Mouse (Mus musculus) left cerebral cortex, adult 8-10 months (tissue): ENCODE measurements around the gene Ssbp4. TPM values are rescaled to one million over a fixed set of nuclear protein-coding genes. Genes with fewer than 3 reads are reported as not detected.
"Not testable (repeated sequence)": the region's sequence is repeated elsewhere in the genome, so short reads cannot be mapped to it uniquely, and the experiment has no call there.

ENCODE experiments used
- DNase-seq, 2 experiments: peaks; one replicate each; pipeline ENCODE4 v3.0.0; 2022; ENCODE audit warnings: low spot score in 2 of 2
- total RNA-seq, 4 experiments: library from RNA; stranded (reverse); gene quantifications; 2 replicates each; pipeline ENCODE4 v1.2.4; 2022

Ssbp4 gene
- total RNA-seq, 4 experiments from 2014 or later: 211 to 248 (median 234) TPM

GRCm38 (mm10) chr8:70593961-70594609 lies 14.6 kb downstream of the Ssbp4 start, which contains the start of gene Isyna1:
Gene Isyna1, plus strand, starts transcription at chr8:70594373.
- peak in 1 of 2 experiments; percentile 79 for DNase-seq

DNA sequence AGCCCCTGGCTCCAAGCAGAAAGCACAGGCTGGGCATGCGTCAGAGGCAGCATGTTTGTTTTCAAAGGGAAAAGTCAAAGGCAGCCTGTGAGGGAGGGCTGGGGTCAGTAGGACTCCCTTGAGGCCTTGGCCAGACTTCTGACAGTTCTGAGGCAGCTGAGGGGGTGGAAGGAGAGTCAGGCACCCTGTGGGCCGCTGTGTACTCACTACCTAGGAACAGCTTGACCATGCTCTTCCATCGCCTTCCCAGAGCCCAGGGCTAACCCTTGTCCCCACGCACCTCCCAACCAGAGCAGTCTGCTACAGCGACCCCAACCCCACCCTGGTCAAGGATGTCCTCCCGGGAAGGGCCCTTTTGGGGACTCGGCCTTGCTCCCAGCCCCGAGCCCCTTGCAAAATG lies 15.5 kb downstream of the Ssbp4 start:
- peak in 1 of 2 experiments; percentile 28 for DNase-seq

DNA sequence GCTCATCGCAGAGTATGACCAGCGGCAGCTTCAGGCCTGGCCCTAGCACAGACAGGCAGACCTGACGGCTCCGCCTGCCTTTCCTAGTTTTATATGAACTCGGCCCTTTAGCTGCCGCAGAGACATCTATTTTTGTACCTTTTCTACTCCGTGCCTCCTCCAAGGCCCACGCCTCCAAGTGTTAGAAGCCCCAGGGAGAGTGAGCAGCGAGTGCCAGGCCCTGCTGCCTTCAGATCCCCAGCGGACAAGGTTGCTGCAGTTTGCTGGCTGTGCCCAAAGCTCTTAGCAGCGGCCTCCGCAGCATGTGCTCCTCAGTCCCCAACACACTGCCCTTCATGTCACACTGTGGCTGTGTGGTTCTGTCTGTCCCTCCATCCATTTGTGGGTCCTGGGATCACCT lies 17.1 kb downstream of the Ssbp4 start:
- DNase-seq: no peak

DNA sequence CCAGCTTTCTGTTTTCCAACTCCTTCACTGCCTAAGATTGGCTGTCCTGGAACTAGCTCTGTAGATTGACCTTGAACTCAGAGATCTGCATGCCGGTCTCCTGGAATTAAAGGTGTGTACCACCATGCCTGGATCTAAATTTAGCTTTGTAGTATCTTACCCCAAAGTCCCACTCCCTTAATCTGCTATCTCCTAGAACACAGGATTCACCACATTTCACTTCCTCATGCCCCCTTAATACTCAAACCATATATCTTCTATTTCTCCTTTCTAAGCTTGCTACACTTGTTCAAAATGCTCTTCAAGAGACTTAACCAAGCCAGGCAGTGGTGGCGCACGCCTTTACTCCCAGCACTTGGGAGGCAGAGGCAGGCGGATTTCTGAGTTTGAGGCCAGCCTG lies 20.7 kb downstream of the Ssbp4 start:
- DNase-seq: not testable (repeated sequence)

GRCm38 (mm10) chr8:70585258-70585652 lies 23.4 kb downstream of the Ssbp4 start:
- DNase-seq: no peak

DNA sequence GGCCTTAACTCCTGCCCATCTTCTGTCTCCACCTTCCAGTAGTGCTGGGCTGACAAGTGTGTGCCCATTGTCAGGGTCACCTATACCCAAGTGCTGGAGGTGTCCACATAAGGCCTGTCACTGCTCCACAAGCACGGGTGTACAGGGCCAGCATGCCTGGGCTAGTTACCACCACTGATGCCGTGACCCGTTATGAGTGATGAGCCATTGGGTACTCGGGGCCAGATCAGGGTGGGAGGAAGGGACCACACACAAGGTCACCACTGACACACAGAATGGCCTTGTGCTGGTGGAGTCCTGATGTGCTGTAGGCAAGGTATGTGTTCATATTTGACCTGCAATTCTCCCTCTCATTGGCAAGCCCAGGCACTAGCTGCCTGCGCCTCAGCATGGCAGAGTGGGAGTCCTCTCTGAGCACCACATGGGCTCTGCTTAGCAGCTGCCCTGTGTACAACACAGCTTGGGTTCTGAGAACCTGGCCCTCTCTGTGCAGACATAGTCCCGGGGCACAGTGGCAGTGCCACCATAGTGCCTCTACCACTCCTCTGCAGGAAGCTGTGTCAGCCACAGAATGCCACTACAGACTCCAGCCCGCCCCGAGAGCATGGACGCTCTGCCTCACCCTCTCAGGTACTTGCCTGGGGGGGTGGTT lies 23.9 kb downstream of the Ssbp4 start:
- DNase-seq: no peak

GRCm38 (mm10) chr8:70583476-70584387 lies 24.9 kb downstream of the Ssbp4 start:
- DNase-seq: no peak

- DNase-seq: no peak
Measured at GRCm38 (mm10) chr8:70577207-70577606, 31.5 kb downstream of the Ssbp4 start.

DNA sequence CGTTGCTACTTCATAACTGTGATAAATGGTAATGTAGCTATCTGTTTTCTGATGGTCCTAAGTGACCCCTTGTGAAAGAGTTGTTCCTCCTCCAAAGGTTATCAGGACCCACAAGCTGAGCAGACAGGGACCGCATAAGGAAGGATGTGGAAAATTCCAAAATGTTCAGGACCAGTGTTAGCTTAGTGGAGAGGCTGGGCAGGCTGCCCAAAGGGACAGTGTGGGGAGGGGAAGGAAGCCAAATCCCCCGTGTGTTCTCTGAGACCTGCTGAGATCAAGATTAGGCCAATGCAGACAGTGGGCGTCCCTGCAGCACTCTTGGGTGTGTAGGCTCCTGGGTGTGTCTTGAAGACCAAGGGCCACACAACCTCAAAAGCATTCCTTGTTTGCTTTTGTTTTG lies 33.8 kb downstream of the Ssbp4 start:
- no peak for DNase-seq

DNA sequence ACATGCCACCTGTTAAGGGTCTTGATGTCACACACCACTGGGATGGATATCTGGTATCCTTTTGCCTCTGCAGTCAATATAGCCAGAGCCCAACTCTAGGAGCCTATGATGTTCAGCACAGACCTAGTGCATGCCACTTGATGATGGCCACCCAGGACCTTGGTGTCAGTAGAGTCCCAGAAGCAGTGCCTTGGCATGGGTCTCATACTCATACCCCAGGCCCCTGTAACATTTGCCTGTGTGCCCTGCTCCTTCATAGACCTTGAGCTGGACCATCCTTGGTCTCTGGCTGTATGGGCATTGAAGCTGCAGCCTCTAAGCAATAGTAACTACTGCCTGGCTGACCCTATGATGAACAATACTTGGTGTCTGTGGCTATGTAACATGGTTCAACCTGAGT lies 34.4 kb downstream of the Ssbp4 start:
- no peak for DNase-seq

GRCm38 (mm10) chr8:70570990-70571389 lies 37.7 kb downstream of the Ssbp4 start:
- no peak for DNase-seq

DNA sequence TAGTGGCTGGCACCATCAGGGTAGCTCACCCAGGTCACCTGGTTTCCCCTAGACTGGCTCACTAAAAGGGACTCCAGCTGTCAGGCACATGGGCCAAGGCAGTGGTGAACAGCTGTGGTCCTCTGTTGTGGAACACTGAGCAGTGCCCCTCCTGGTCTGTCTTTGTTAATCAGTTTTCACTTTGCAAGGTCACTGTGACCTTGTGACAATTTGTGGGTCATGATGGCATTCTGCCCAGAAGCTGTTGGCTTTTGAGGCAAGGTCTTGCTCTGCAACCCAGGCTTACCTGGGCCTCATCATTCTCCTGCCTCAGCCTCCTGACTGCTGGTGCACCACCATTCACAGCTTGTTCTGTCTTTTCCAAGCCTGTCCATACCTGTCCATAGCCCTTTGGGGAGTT lies 38.3 kb downstream of the Ssbp4 start:
- no peak for DNase-seq

DNA sequence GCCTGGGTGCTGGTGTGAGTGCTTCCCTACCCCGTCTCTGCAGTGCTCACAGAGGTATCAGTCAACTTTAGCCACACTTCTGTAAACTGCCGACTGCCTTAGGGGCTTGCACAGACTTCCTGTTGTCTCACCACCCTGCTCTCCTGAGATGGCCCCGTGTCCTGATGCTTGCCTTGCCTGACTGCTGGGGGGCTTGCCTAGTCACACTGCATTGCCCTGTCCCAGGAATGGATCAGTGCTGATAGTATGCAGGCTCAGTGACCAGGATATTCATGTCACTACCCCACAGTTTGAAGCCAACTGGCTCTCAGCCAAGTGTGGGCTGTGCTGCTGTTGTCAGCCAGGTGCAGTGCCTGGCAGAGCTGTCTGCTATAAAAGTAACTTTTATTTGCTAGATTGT lies 43.1 kb downstream of the Ssbp4 start:
- no peak for DNase-seq

- DNase-seq: no peak
Measured at GRCm38 (mm10) chr8:70564696-70565235, 43.9 kb downstream of the Ssbp4 start.

GRCm38 (mm10) chr8:70563763-70564387 lies 44.8 kb downstream of the Ssbp4 start:
- DNase-seq: no peak

GRCm38 (mm10) chr8:70562802-70563201 lies 45.9 kb downstream of the Ssbp4 start:
- DNase-seq: no peak

GRCm38 (mm10) chr8:70561809-70562535 lies 46.7 kb downstream of the Ssbp4 start:
- peak in 1 of 2 experiments; percentile 59 for DNase-seq

- no peak for DNase-seq
Measured at GRCm38 (mm10) chr8:70561357-70561756, 47.3 kb downstream of the Ssbp4 start.

- DNase-seq: no peak
Measured at GRCm38 (mm10) chr8:70560564-70560963, 48.1 kb downstream of the Ssbp4 start.

GRCm38 (mm10) chr8:70560096-70560495 lies 48.6 kb downstream of the Ssbp4 start:
- no peak for DNase-seq

DNA sequence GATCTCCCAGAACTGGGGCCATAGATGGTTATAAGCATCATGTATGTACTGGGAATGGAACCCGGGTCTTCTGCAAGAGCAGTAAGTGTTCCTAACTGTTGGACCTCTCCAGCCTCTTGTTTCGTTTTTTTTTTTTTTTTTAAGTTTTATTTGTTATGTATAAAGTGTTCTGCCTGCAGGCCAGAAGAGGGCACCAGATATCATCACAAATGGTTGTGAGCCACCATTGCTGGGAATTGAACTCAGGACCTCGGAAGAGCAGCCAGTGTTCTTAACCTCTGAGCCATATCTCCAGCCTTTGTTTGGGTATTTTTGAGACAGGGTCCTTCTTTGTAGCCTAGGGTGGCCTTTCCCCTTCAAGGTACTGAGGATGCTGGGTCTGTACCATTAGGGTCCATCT lies 49.7 kb downstream of the Ssbp4 start:
- DNase-seq: no peak
